Mouse (Mus musculus) thymus, adult 2 months (tissue): ENCODE measurements around the gene Ctsw. TPM values are rescaled to one million over a fixed set of nuclear protein-coding genes. Genes with fewer than 3 reads are reported as not detected.

Experiments
- DNase-seq: peaks from one replicate; pipeline ENCODE4 v3.0.0; 2021
- H3K27ac ChIP-seq: fragments of 200-500 bp; 2 replicates; pipeline ENCODE4 v1.5.1; 2012; ENCODE audit warnings: low read length, control low read depth; ENCODE audit not compliant: control insufficient read depth, insufficient read depth
- H3K27me3 ChIP-seq: fragments of 200-500 bp; 2 replicates; pipeline ENCODE4 v1.6.1; 2012; ENCODE audit warnings: mild to moderate bottlenecking, low read length, moderate library complexity, mixed read lengths; ENCODE audit not compliant: control insufficient read depth, insufficient read depth
- H3K36me3 ChIP-seq: fragments of 200-500 bp; 2 replicates; pipeline ENCODE4 v1.6.1; 2012; ENCODE audit warnings: mild to moderate bottlenecking, low read length, moderate library complexity; ENCODE audit not compliant: control insufficient read depth, insufficient read depth
- H3K4me1 ChIP-seq: fragments of 200-500 bp; replicated peaks from 2 replicates; pipeline ENCODE4 v1.6.1; 2012; ENCODE audit warnings: low read length; ENCODE audit not compliant: control insufficient read depth, insufficient read depth
- H3K4me3 ChIP-seq: fragments of 200-500 bp; 2 replicates; pipeline ENCODE4 v1.5.1; 2012; ENCODE audit warnings: mild to moderate bottlenecking, low read length, control low read depth, moderate library complexity; ENCODE audit not compliant: control insufficient read depth, insufficient read depth
- CTCF ChIP-seq: fragments of 200-500 bp; IDR thresholded peaks from 2 replicates; pipeline ENCODE4 v1.5.1; 2012; ENCODE audit warnings: mild to moderate bottlenecking, control low read depth, low read length, moderate library complexity, borderline replicate concordance; ENCODE audit not compliant: control insufficient read depth, poor library complexity, insufficient read depth; ENCODE audit errors: extremely low read depth
- POLR2A ChIP-seq: fragments of 200-500 bp; IDR thresholded peaks from 2 replicates; pipeline ENCODE4 v1.6.1; 2012; ENCODE audit warnings: mild to moderate bottlenecking, low read length, control low read depth, moderate library complexity; ENCODE audit not compliant: control insufficient read depth, poor library complexity, insufficient read depth; ENCODE audit errors: extremely low read depth
- WGBS: fragments of 180-500 bp; shearing (Covaris S2); methylation state at CpG from one replicate; pipeline ENCODE4 v1.1.7; 2018; 5-methylcytosine and 5-hydroxymethylcytosine counted together
- polyA plus RNA-seq: library from polyadenylated mRNA; depleted of rRNA; stranded (reverse); fragments of >200 nt; gene quantifications from 2 replicates; pipeline ENCODE4 v1.2.3, GENCODE M21; 2012; rRNA removed

Gene Ctsw
- 49.1 and 54.3 TPM in 2 replicates for polyA plus RNA-seq

GRCm38 (mm10) chr19:5468374-5468773, at the start of gene Ctsw:
Ctsw (minus strand) TSS chr19:5468507.
- no peak for TF ChIP-seq CTCF
- TF ChIP-seq POLR2A, result 0 out of 2 replicates have a peak, but pooled peaks have one; percentile 22
- DNase-seq, result peak; percentile 72
- peak within 1 kb of the TSS; percentile 7 for H3K27ac ChIP-seq
- H3K4me3 ChIP-seq, result 0 out of 2 replicates have a peak within 1 kb of the TSS, but pooled peaks have one; percentile 1
- H3K36me3 ChIP-seq, result peaks cover 5% of the 10 kb centered on the region
- H3K27me3 ChIP-seq, result no peaks in the 10 kb centered on the region
- peaks cover 15% of the 10 kb centered on the region for H3K4me1 ChIP-seq
- WGBS, result 9% methylated on average over 5 of the region's 5 CpGs

GRCm38 (mm10) chr19:5516906-5517505, 48.7 kb upstream of the Ctsw start:
- WGBS, result 96% methylated on average over 8 of the region's 8 CpGs
- no peaks in the 10 kb centered on the region for H3K27me3 ChIP-seq
- no peak overlapping the region for H3K27ac ChIP-seq
- no peak for DNase-seq
- no peak overlapping the region for H3K4me3 ChIP-seq
- peaks cover 11% of the 10 kb centered on the region for H3K4me1 ChIP-seq
- no peaks in the 10 kb centered on the region for H3K36me3 ChIP-seq
- no peak for TF ChIP-seq POLR2A
- TF ChIP-seq CTCF, result no peak

GRCm38 (mm10) chr19:5515840-5516777, 47.8 kb upstream of the Ctsw start:
- no peaks in the 10 kb centered on the region for H3K36me3 ChIP-seq
- no peak for TF ChIP-seq POLR2A
- TF ChIP-seq CTCF, result no peak
- H3K27me3 ChIP-seq, result no peaks in the 10 kb centered on the region
- H3K4me1 ChIP-seq, result peaks cover 20% of the 10 kb centered on the region
- DNase-seq, result no peak
- H3K27ac ChIP-seq, result no peak overlapping the region
- H3K4me3 ChIP-seq, result no peak overlapping the region
- 96% methylated on average over 7 of the region's 7 CpGs for WGBS

GRCm38 (mm10) chr19:5513005-5513349, 44.7 kb upstream of the Ctsw start:
- WGBS, result 62% methylated on average over 3 of the region's 3 CpGs
- H3K4me1 ChIP-seq, result peaks cover 28% of the 10 kb centered on the region
- no peak overlapping the region for H3K4me3 ChIP-seq
- no peak for TF ChIP-seq POLR2A
- TF ChIP-seq CTCF, result no peak
- no peaks in the 10 kb centered on the region for H3K36me3 ChIP-seq
- no peaks in the 10 kb centered on the region for H3K27me3 ChIP-seq
- DNase-seq, result no peak
- H3K27ac ChIP-seq, result no peak overlapping the region

- Histone ChIP-seq H3K36me3 (no peaks in the 10 kb centered on the region), H3K27me3 (no peaks in the 10 kb centered on the region), H3K27ac (no peak overlapping the region), H3K4me3 (no peak overlapping the region), H3K4me1 (peaks cover 28% of the 10 kb centered on the region)
- no peak for DNase-seq
- TF ChIP-seq POLR2A, result no peak
- no peak for TF ChIP-seq CTCF
- WGBS, result 10% methylated on average over 12 of the region's 12 CpGs
Measured at GRCm38 (mm10) chr19:5512091-5513004, 44.0 kb upstream of the Ctsw start.

- TF ChIP-seq POLR2A, result no peak
- TF ChIP-seq CTCF, result no peak
- H3K27me3 ChIP-seq, result no peaks in the 10 kb centered on the region
- 15% methylated on average over 15 of the region's 15 CpGs for WGBS
- H3K36me3 ChIP-seq, result no peaks in the 10 kb centered on the region
- peaks cover 28% of the 10 kb centered on the region for H3K4me1 ChIP-seq
- H3K4me3 ChIP-seq, result peak overlapping the region; percentile 59
- peak overlapping the region; percentile 31; the same call in 1 of the 2 replicates for H3K27ac ChIP-seq
- no peak for DNase-seq
Measured at GRCm38 (mm10) chr19:5511074-5511632, 42.8 kb upstream of the Ctsw start.
